Mouse (Mus musculus) adrenal gland, postnatal 14 days (tissue): Measurements from ENCODE around the gene Gm17545. TPM values are rescaled to one million over a fixed set of nuclear protein-coding genes. Genes with fewer than 3 reads are reported as not detected.

Experiments used
- DNase-seq: peaks from one replicate; pipeline ENCODE4 v3.0.0; 2021; ENCODE audit warnings: mixed read lengths
- total RNA-seq: library from RNA; stranded (reverse); gene quantifications from 2 replicates; pipeline ENCODE4 v1.2.3, GENCODE M21; 2021

Gene Gm17545
- total RNA-seq, 1 experiment from 2014 or later, result not detected

- no peak for DNase-seq
These were observed 40.2 kb downstream of the Gm17545 start for GRCm38 (mm10) chr9:22494203-22494807.

- no peak for DNase-seq
These were observed 41.0 kb downstream of the Gm17545 start for GRCm38 (mm10) chr9:22495133-22495532.

GRCm38 (mm10) chr9:22497021-22497767 is 43.1 kb downstream of the Gm17545 start:
- DNase-seq, result no peak

GRCm38 (mm10) chr9:22502972-22503371 is 48.9 kb downstream of the Gm17545 start:
- DNase-seq, result no peak

GRCm38 (mm10) chr9:22503581-22503980 is 49.5 kb downstream of the Gm17545 start:
- DNase-seq, result no peak

- DNase-seq, result no peak
These were observed 51.5 kb downstream of the Gm17545 start for GRCm38 (mm10) chr9:22505574-22505973.

Other genes starting within 250 kb of the Gm17545 start
- gene Zfp809, start 228.6 kb upstream of the Gm17545 start, total RNA-seq, result 33.5 and 39.9 TPM in 2 replicates
- gene Zfp599, start 194.4 kb upstream of the Gm17545 start, total RNA-seq, result 0.96 and 1.4 TPM in 2 replicates
- gene Zfp810, start 146.6 kb upstream of the Gm17545 start, total RNA-seq, result 8.0 and 10.2 TPM in 2 replicates
- 16.4 and 17.5 TPM in 2 replicates for gene Anln, start 65.1 kb upstream of the Gm17545 start, total RNA-seq
- 3.6 and 4.9 TPM in 2 replicates for gene 9530077C05Rik, start 42.8 kb upstream of the Gm17545 start, total RNA-seq
- gene Rp9, start 15.5 kb downstream of the Gm17545 start, total RNA-seq, result 37.6 and 46.1 TPM in 2 replicates
- gene Bbs9, start 21.4 kb downstream of the Gm17545 start, total RNA-seq, result 14.3 and 18.7 TPM in 2 replicates